Mouse (Mus musculus): ENCODE data around the gene Maml3.

DNA sequence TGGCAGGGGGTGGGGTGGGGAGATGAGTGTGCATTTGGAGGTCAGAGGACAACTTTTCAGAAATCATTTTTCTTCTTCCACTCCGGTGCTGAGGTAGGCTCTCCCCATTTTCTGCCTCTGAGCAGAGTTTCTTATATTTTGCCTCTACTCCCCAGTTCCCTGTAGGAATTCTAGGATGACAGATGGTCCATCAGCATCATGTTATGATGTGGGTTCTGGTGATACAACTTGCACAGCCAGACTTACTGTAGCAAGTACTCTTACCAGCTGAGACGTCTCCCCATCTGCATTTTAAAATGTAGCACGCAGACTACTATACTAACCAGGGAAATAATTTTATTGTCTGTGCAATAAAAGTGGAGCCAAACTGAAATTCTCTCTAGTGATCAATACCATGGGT, 20.5 kb upstream of the Maml3 start:
- no peak for TF ChIP-seq CTCF (IDR thresholded peaks at IDR 0.05)
- TF ChIP-seq EP300 (IDR thresholded peaks at IDR 0.05) = no peak

Data from lung, postnatal 0 days (tissue).